Mouse (Mus musculus) ovary, postnatal 36 days (tissue): ENCODE measurements at regions not wholly inside any gene's neighbourhood (a gene's known extent, or its start where the extent isn't known, plus 50 kb on each side); places are given as distances from the start of the nearest gene placed in this dataset.

Experiments used
- DNase-seq: peaks from one replicate; pipeline ENCODE4 v3.0.0; 2022; ENCODE audit warnings: low spot score, mixed read lengths

DNA sequence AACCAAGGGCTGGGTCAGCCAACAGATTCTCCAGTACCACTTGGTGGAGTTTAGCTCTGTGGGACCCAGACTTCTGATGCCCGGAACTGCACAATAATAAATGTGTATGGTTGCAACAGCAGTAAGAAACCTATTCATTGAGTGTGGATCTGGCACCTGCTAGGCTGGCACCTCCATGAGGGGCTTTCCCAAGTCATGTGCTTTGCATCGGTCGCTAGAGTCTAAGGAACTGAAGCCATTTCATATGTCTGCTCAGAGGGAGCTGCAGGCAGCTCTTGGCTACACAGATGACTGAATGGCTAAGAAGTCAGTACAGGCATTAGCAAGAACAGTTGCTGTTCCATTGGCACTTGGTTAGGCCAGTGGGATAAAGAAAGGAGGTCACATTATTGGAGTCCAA lies 65.6 kb upstream of the Bcl6 start:
- DNase-seq = no peak

DNA sequence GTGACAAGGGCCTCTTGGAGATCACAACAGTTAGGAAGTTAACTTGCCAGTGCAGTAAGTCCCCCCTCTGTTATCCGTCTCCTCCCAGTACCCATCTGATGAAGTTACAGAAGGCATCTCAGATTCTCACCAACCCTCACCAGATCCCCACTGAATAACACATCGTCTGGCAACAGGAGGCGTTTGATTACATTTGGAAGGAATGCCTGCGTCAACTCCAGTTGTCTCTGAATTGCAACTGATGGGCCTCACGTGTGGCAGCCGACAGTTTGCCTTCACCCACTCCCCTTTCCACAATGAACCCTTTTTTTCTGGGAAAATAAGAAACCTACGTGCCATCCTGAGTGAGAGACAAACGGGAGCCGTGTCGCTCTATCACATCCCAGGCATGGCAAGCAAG lies 64.8 kb upstream of the Bcl6 start:
- no peak for DNase-seq

DNA sequence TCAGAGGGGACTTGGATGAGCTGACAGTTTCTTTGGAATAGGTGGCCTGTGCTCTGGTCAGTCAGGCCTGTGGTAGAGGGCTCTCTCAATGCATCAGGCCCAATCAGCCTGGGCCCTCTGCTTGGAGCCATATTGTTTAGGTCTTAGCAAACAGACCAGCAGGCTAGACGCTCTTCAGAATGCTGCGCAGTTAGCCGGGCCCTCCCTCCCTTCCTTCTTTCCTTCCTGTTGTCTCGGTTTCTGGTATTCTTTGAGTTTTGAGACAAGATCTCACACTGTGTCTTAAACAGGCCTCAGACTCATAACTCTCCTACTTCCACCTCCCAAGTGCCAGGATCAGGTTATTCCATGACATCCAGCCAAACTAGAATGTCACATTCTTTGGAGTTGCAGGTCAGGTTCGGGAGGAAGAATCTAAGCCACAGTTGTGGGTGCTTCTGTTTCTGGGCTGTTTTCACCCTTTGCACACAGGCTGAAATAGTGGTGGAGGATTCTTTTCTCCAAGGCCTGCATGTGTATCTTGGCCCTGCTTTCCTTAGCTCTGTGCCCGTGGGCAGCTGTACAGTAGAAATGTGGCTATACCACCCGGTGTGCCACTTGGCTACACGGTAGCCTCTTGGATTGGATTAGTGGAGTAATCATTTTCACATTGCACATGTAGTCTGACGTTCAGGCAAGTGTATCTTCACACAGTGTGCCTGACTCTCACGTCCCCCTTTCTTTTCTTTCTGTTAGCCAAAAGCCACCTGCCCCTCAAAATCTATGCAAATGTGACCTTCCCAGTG lies 62.4 kb upstream of the Bcl6 start:
- no peak for DNase-seq

DNA sequence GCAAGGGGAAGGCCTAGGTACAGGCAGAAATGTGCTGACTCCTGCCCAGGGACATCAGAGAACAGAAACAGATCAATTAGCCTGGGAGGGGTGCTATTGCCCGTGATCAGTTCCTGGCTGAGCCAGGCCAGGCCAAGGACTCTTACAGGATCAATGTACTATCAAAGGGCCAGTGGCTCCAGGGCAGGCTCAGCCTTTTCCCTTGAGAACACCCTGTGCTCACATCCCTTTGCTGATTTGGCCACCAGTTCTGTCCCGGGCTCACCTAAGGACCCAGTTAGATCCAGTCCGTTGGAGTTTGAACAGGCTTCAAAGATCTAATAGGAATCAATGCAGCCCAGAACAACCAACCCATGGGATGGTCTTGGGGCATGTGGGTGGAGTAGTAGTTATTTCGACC lies 55.1 kb upstream of the Bcl6 start:
- DNase-seq = no peak

DNA sequence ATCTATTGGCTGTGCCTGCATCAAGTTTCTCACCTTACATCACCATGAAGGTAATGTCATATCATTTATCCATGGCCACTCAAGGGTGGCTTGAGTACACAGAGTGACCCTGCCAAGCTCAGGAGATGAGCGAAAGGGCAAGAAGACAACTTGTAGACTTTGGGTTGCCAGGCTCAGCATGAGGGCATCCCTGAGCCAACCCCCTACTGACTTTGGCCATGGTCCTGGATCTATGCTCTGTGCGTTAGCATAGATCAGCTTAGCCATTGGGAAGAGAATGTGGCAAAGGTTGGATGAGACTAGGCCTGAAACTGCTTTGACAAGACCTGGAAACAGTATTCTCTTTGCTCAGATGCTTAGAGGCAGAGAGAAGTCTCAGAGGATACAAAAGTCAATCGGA lies 54.3 kb upstream of the Bcl6 start:
- no peak for DNase-seq

DNA sequence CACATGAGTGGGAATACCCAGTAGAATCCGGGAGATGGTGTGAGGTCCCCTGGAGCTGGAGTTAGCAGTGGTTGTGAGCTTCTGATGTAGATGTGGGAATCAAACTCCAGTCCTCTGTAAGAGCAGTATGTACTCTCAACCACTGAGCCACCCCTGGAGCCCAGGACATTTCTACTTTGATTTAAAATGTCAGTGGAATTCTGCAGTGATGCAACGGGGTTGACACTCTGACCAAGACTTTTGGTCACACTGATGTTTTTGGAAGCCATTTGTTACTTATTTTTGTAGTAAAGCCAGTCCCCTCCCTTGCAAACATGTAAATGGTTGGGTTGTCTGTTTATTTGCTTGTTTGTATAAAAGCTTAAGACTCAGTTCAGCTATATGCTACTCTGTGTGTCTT lies 53.6 kb upstream of the Bcl6 start:
- DNase-seq = no peak

DNA sequence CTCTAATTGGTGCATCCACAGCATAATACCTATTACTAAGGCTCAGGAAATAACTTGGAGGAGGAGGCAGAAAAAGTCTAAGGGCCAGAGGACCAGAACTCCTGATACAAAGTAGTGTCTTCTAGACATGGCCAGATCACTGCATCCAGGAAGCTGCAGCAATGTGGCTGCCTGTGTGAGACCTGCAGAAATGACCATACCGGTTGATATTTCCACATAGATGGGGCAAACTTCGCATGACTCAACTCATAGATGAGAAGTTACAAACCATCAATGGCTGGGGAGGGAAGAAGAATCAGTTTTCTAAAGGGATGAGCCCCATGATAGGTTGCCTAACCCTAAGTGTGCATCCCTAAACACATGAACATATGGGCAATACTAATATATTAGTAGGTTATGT lies 52.8 kb upstream of the Bcl6 start:
- no peak for DNase-seq

DNA sequence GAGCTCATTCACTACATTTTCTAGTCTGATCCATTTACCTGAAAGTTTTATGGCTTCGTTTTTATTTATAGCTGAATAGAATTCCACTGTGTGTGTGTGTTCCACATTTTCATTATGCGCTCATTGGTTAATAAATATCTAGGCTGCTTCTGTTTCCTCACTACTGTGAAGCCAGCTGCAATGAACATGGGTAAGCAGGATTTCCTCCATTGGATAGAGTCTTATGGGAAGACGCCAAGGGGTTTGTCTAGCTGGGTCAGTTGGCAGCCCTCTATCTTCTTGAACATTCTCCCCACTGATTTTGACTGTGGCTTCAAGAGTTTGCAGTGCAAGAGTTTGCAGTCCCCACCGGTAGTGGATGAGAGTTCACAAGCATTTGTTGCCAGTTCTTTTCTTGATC lies 51.1 kb upstream of the Bcl6 start:
- DNase-seq = no peak
